Mouse (Mus musculus) liver, adult 2 months (tissue): ENCODE results near the gene Telo2. TPM values are rescaled to one million over a fixed set of nuclear protein-coding genes. Genes with fewer than 3 reads are reported as not detected.

Source experiments
- DNase-seq: peaks from one replicate; pipeline ENCODE4 v3.0.0-alpha.2; 2011; ENCODE audit warnings: low read depth, low spot score; ENCODE audit errors: extremely low read depth
- H3K27ac ChIP-seq: fragments of 200-500 bp; replicated peaks from 2 replicates; pipeline ENCODE4 v1.5.1; 2012; ENCODE audit warnings: low read depth, mild to moderate bottlenecking, control low read depth, inconsistent platforms, low read length; ENCODE audit not compliant: insufficient read depth
- H3K27me3 ChIP-seq: fragments of 200-500 bp; 2 replicates; pipeline ENCODE4 v1.6.1; 2012; ENCODE audit warnings: mild to moderate bottlenecking, moderate library complexity, low read length, inconsistent platforms; ENCODE audit not compliant: control insufficient read depth, insufficient read depth
- H3K36me3 ChIP-seq: fragments of 200-500 bp; 2 replicates; pipeline ENCODE4 v1.6.1; 2012; ENCODE audit warnings: low read length, inconsistent platforms; ENCODE audit not compliant: control insufficient read depth, insufficient read depth
- H3K4me1 ChIP-seq: fragments of 200-500 bp; 2 replicates; pipeline ENCODE4 v1.6.1; 2011; ENCODE audit warnings: low read length; ENCODE audit not compliant: control insufficient read depth, insufficient read depth
- H3K4me3 ChIP-seq: fragments of 200-500 bp; 2 replicates; pipeline ENCODE4 v1.5.1; 2011; ENCODE audit warnings: low read depth, mild to moderate bottlenecking, control low read depth, low read length, moderate library complexity; ENCODE audit not compliant: insufficient read depth
- H3K79me2 ChIP-seq: fragments of 200-500 bp; 2 replicates; pipeline ENCODE4 v1.6.1; 2012; ENCODE audit warnings: inconsistent platforms, mild to moderate bottlenecking, low read length, moderate library complexity; ENCODE audit not compliant: control insufficient read depth, insufficient read depth
- H3K9ac ChIP-seq: fragments of 200-500 bp; 2 replicates; pipeline ENCODE4 v1.6.1; 2012; ENCODE audit warnings: low read depth, mild to moderate bottlenecking, control low read depth, inconsistent platforms, low read length
- CTCF ChIP-seq: fragments of 200-500 bp; IDR thresholded peaks from 2 replicates; pipeline ENCODE4 v1.5.1; 2011; ENCODE audit warnings: low read depth, low read length, control low read depth
- POLR2A ChIP-seq: fragments of 200-500 bp; IDR thresholded peaks from 2 replicates; pipeline ENCODE4 v1.6.1; 2011; ENCODE audit warnings: low read length, control low read depth; ENCODE audit not compliant: insufficient read depth; ENCODE audit errors: extremely low read depth
- WGBS: fragments of 180-500 bp; shearing (Covaris S2); methylation state at CpG from one replicate; pipeline ENCODE4 v1.1.7; 2018; 5-methylcytosine and 5-hydroxymethylcytosine counted together
- polyA plus RNA-seq: library from polyadenylated mRNA; depleted of rRNA; stranded (reverse); fragments of >200 nt; gene quantifications from 2 replicates; pipeline ENCODE4 v1.2.3, GENCODE M21; 2012
- total RNA-seq: library from RNA; depleted of rRNA; stranded (reverse); fragments of >200 nt; gene quantifications from 2 replicates; pipeline ENCODE4 v1.2.3, GENCODE M21; 2014

Gene Telo2
- total and polyA plus RNA-seq, 2 experiments: 3.2 to 7.3 TPM

- TF ChIP-seq CTCF (no peak), POLR2A (no peak)
- Histone ChIP-seq H3K4me3 (no peak overlapping the region), H3K79me2 (no peaks in the 10 kb centered on the region; the same call in 1 of the 2 replicates), H3K27ac (no peak overlapping the region), H3K36me3 (no peaks in the 10 kb centered on the region), H3K27me3 (no peaks in the 10 kb centered on the region), H3K9ac (no peak overlapping the region), H3K4me1 (no peaks in the 10 kb centered on the region)
- WGBS: 88% methylated on average over 4 of the region's 4 CpGs
- DNase-seq: no peak
Measured at GRCm38 (mm10) chr17:25076906-25077305, 38.9 kb downstream of the Telo2 start.

- Histone ChIP-seq H3K4me3 (no peak overlapping the region), H3K27ac (peak overlapping the region; percentile 71; the same call in 1 of the 2 replicates), H3K79me2 (no peaks in the 10 kb centered on the region; the same call in 1 of the 2 replicates), H3K36me3 (no peaks in the 10 kb centered on the region), H3K4me1 (peaks cover 18% of the 10 kb centered on the region), H3K9ac (no peak overlapping the region), H3K27me3 (no peaks in the 10 kb centered on the region)
- 43% methylated on average over 2 of the region's 2 CpGs for WGBS
- TF ChIP-seq CTCF: no peak
- TF ChIP-seq POLR2A: no peak
- peak; percentile 15 for DNase-seq
Measured at GRCm38 (mm10) chr17:25068690-25069089, 47.1 kb downstream of the Telo2 start.

- DNase-seq: peak; percentile 51
- Histone ChIP-seq H3K79me2 (no peaks in the 10 kb centered on the region), H3K4me3 (no peak overlapping the region), H3K4me1 (peaks cover 18% of the 10 kb centered on the region), H3K27me3 (no peaks in the 10 kb centered on the region), H3K27ac (peak overlapping the region; percentile 76), H3K36me3 (no peaks in the 10 kb centered on the region), H3K9ac (no peak overlapping the region)
- 68% methylated on average over 8 of the region's 8 CpGs for WGBS
- no peak for TF ChIP-seq CTCF
- TF ChIP-seq POLR2A: no peak
Measured at GRCm38 (mm10) chr17:25067442-25067851, 48.3 kb downstream of the Telo2 start.

- H3K9ac ChIP-seq: no peak overlapping the region
- H3K4me3 ChIP-seq: no peak overlapping the region
- peak overlapping the region; percentile 76 for H3K27ac ChIP-seq
- TF ChIP-seq POLR2A (no peak), CTCF (no peak)
- H3K4me1 ChIP-seq: peaks cover 18% of the 10 kb centered on the region
- DNase-seq: peak; percentile 18
- H3K79me2 ChIP-seq: no peaks in the 10 kb centered on the region
- H3K36me3 ChIP-seq: no peaks in the 10 kb centered on the region
- no peaks in the 10 kb centered on the region for H3K27me3 ChIP-seq
- WGBS: 84% methylated on average over 7 of the region's 7 CpGs
Measured at GRCm38 (mm10) chr17:25066595-25066994, 49.2 kb downstream of the Telo2 start.

- Histone ChIP-seq H3K79me2 (no peaks in the 10 kb centered on the region), H3K27me3 (no peaks in the 10 kb centered on the region), H3K36me3 (no peaks in the 10 kb centered on the region), H3K27ac (peak overlapping the region; percentile 63), H3K4me3 (no peak overlapping the region), H3K9ac (no peak overlapping the region), H3K4me1 (peaks cover 18% of the 10 kb centered on the region)
- TF ChIP-seq CTCF: no peak
- TF ChIP-seq POLR2A: no peak
- 37% methylated on average over 3 of the region's 3 CpGs for WGBS
- peak; percentile 30 for DNase-seq
Measured at GRCm38 (mm10) chr17:25065189-25065588, 50.6 kb downstream of the Telo2 start.

GRCm38 (mm10) chr17:25064351-25064750, 51.4 kb downstream of the Telo2 start:
- no peak overlapping the region for H3K4me3 ChIP-seq
- 19% methylated on average over 9 of the region's 9 CpGs for whole genome bisulfite sequencing
- peak overlapping the region; percentile 63 for H3K27ac ChIP-seq

More at GRCm38 (mm10) chr17:25064351-25064750, 51.4 kb downstream of the Telo2 start:
- Histone ChIP-seq H3K27me3 (no peaks in the 10 kb centered on the region), H3K36me3 (no peaks in the 10 kb centered on the region), H3K9ac (no peak overlapping the region), H3K4me1 (peaks cover 18% of the 10 kb centered on the region), H3K79me2 (no peaks in the 10 kb centered on the region)
- TF ChIP-seq CTCF: 0 out of 2 replicates have a peak, but pooled peaks have one; percentile 6
- no peak for TF ChIP-seq POLR2A
- DNase-seq: peak; percentile 52
